In the genomic region with DNA sequence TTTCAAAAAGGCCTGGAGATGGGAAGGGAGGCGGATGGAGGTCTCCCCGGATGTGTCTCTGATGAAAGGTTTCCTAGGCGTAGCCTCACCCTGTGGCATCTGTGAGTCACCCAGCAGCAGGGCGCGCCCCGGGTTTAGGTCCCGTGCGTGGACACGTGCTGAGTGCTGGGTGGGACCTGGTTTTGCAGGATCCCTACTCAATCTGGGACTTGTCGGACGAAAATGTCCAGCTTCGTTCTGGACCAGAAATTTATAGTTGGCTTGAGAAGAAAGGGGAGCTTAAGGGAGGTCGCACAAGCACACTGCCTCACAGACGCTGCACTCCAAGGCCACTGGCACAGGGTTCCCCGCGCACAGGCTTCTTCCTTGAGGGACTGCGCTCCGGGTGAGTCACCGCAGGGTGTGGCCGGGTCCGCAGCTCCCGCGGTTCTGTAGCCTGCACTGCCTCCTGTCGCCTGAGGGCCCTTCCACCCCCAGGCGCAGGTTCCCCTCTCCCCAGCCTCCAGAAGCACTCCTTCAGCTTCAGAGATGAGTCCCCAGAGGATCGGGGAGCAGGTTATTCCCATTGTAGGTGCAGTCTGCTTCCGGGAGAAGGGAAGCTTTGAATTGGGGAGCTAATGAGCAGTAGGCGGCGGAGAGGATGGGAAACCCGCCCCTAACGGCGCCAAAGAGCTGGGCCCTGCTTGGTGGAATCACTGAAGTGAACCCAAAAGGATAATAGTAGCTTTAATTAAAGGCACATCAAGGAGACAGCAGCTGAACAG, we compare ENCODE assay signal across 8 mouse cellular contexts. TPM values are rescaled to one million over a fixed set of nuclear protein-coding genes. Genes with fewer than 3 reads are reported as not detected.
DNase-seq lines count a peak whose midpoint lies in the region; ATAC-seq and TF ChIP-seq lines count a peak whose summit lies in the region.

No protein-coding gene starts in this region.

- intact Hi-C loops in left cerebral cortex, postnatal 25 days (cut with DNase I) = loop anchor here (1.0 to 2.0 kb wide), 3 partner anchors 53 to 283 kb away; partner anchors contain the start of genes Glud1 and Shld2

- peak overlapping the region; percentile 36 for H3K4me3 ChIP-seq in erythroblast, embryonic 14.5 days (replicated peaks)
- H3K4me3 ChIP-seq in hindbrain, postnatal 0 days (ENCODE audit: low read length) = peak overlapping the region; percentile 40

- H3K9me3 ChIP-seq in erythroblast, embryonic 14.5 days (ENCODE audit: control insufficient read depth, low read length) = 0 out of 2 replicates have a peak, but pooled peaks cover 2% of the 10 kb centered on the region
- H3K9me3 ChIP-seq in hindbrain, postnatal 0 days (ENCODE audit: low read length) = no peaks in the 10 kb centered on the region

- peak; percentile 56 for TF ChIP-seq CTCF in hindbrain, postnatal 0 days (IDR thresholded peaks at IDR 0.05; ENCODE audit: low read depth)

- H3K4me1 ChIP-seq in erythroblast, embryonic 14.5 days (ENCODE audit: control insufficient read depth) = peaks cover 8% of the 10 kb centered on the region
- no peaks in the 10 kb centered on the region for H3K4me1 ChIP-seq in hindbrain, postnatal 0 days (ENCODE audit: insufficient read depth, low read length)

- H3K27ac ChIP-seq in hindbrain, postnatal 0 days = peak overlapping the region; percentile 74; the same call in 1 of the 2 replicates

- peak overlapping the region; percentile 65 for H3K4me2 ChIP-seq in hindbrain, postnatal 0 days (ENCODE audit: low read depth, low read length)

- peak overlapping the region; percentile 64 for H3K9ac ChIP-seq in hindbrain, postnatal 0 days (replicated peaks; ENCODE audit: low read length)

- 2% methylated on average over 32 of the region's 32 CpGs for WGBS in hindbrain, postnatal 0 days

- peak; percentile 55 to 65 for DNase-seq in cerebellum, postnatal 36 days
- DNase-seq in gastrocnemius, postnatal 10 days = peak; percentile 68
- peak; percentile 69 for DNase-seq in hindbrain, postnatal 0 days (ENCODE audit: low spot score)
- DNase-seq in left cerebral cortex, postnatal 25 days (ENCODE audit: low spot score in 2 of 2) = peak; percentile 32 to 63
- DNase-seq in right cerebral cortex, postnatal 25 days = peak; percentile 43

- peaks cover 5% of the 10 kb centered on the region; the same call in 1 of the 2 replicates for H3K27me3 ChIP-seq in erythroblast, embryonic 14.5 days (ENCODE audit: control insufficient read depth)
- H3K27me3 ChIP-seq in hindbrain, postnatal 0 days (ENCODE audit: insufficient read depth, low read length) = no peaks in the 10 kb centered on the region

- no peaks in the 10 kb centered on the region for H3K36me3 ChIP-seq in erythroblast, embryonic 14.5 days (ENCODE audit: control insufficient read depth)
- no peaks in the 10 kb centered on the region for H3K36me3 ChIP-seq in hindbrain, postnatal 0 days (ENCODE audit: insufficient read depth, low read length)

- no peak for ATAC-seq in erythroblast, adult 5-6 weeks (replicated peaks; ENCODE audit: low FRiP score, poor library complexity, severe bottlenecking)
- ATAC-seq in hindbrain, postnatal 0 days = peak; percentile 87
- peak; percentile 88 for ATAC-seq in megakaryocyte progenitor cell, adult 5-6 weeks (replicated peaks; ENCODE audit: poor library complexity)

RNA-seq across cellular contexts. Expression of gene Fam25c, which starts 8.4 kb away (rescaled TPM):
- not detected in 2 replicates for polyA plus RNA-seq in erythroblast, embryonic 14.5 days (2012)
- not detected in 2 replicates for total RNA-seq in erythroblast, adult 5-6 weeks (2015; ENCODE audit: low replicate concordance)
- total RNA-seq in erythroblast, adult 5-6 weeks (2017; ENCODE audit: low replicate concordance) = not detected in 2 replicates
- not detected for total RNA-seq in gastrocnemius, postnatal 10 days (2021)
- not detected in 2 replicates for total RNA-seq in hindbrain, postnatal 0 days (2014; rRNA removed)
- polyA plus RNA-seq in hindbrain, postnatal 0 days (2015; fragmentation: Nextera tagmentation; extraction: Ambion mirVana) = not detected in 2 replicates
- total RNA-seq in left cerebral cortex, postnatal 25 days (2021) = not detected
- not detected in 2 replicates for total RNA-seq in megakaryocyte progenitor cell, adult 5-6 weeks (2015)
- total RNA-seq in megakaryocyte progenitor cell, adult 5-6 weeks (2017) = not detected in 2 replicates

RNA-seq across cellular contexts. Expression of gene Sncg, which starts 10.9 kb away (rescaled TPM):
- not detected in 2 replicates for polyA plus RNA-seq in erythroblast, embryonic 14.5 days (2012)
- total RNA-seq in erythroblast, adult 5-6 weeks (2015; ENCODE audit: low replicate concordance) = not detected in 2 replicates
- not detected in 2 replicates for total RNA-seq in erythroblast, adult 5-6 weeks (2017; ENCODE audit: low replicate concordance)
- 10 to 100 TPM; 10.2 to 16.9 TPM for total RNA-seq in gastrocnemius, postnatal 10 days (2021)
- 49.5 and 65.3 TPM in 2 replicates for total RNA-seq in hindbrain, postnatal 0 days (2014; rRNA removed)
- 164 and 165 TPM in 2 replicates for polyA plus RNA-seq in hindbrain, postnatal 0 days (2015; fragmentation: Nextera tagmentation; extraction: Ambion mirVana)
- total RNA-seq in left cerebral cortex, postnatal 25 days (2021) = 1 to 10 TPM; 2.4 to 4.4 TPM
- not detected in 2 replicates for total RNA-seq in megakaryocyte progenitor cell, adult 5-6 weeks (2015)
- not detected in 2 replicates for total RNA-seq in megakaryocyte progenitor cell, adult 5-6 weeks (2017)

RNA-seq across cellular contexts. Expression of gene Mmrn2, which starts 11.6 kb away (rescaled TPM):
- polyA plus RNA-seq in erythroblast, embryonic 14.5 days (2012) = 0.01 TPM in 1 of 2 replicates, not detected in the other
- total RNA-seq in erythroblast, adult 5-6 weeks (2015; ENCODE audit: low replicate concordance) = not detected in 2 replicates
- not detected in 2 replicates for total RNA-seq in erythroblast, adult 5-6 weeks (2017; ENCODE audit: low replicate concordance)
- 10 to 100 TPM; 16.7 to 18.7 TPM for total RNA-seq in gastrocnemius, postnatal 10 days (2021)
- 6.8 and 8.1 TPM in 2 replicates for total RNA-seq in hindbrain, postnatal 0 days (2014; rRNA removed)
- polyA plus RNA-seq in hindbrain, postnatal 0 days (2015; fragmentation: Nextera tagmentation; extraction: Ambion mirVana) = 2.5 and 2.6 TPM in 2 replicates
- total RNA-seq in left cerebral cortex, postnatal 25 days (2021) = 1 to 10 TPM; 3.6 to 4.2 TPM
- not detected in 2 replicates for total RNA-seq in megakaryocyte progenitor cell, adult 5-6 weeks (2015)
- not detected in 2 replicates for total RNA-seq in megakaryocyte progenitor cell, adult 5-6 weeks (2017)

RNA-seq across cellular contexts. Expression of gene Glud1, which starts 53.1 kb away (rescaled TPM):
- polyA plus RNA-seq in erythroblast, embryonic 14.5 days (2012) = 0.44 and 0.87 TPM in 2 replicates
- total RNA-seq in erythroblast, adult 5-6 weeks (2015; ENCODE audit: low replicate concordance) = 35.7 and 65.6 TPM in 2 replicates
- total RNA-seq in erythroblast, adult 5-6 weeks (2017; ENCODE audit: low replicate concordance) = 24.5 and 55.2 TPM in 2 replicates
- total RNA-seq in gastrocnemius, postnatal 10 days (2021) = 100 to 1,000 TPM; 116 to 120 TPM
- total RNA-seq in hindbrain, postnatal 0 days (2014; rRNA removed) = 243 and 272 TPM in 2 replicates
- polyA plus RNA-seq in hindbrain, postnatal 0 days (2015; fragmentation: Nextera tagmentation; extraction: Ambion mirVana) = 143 and 153 TPM in 2 replicates
- 100 to 1,000 TPM; 267 to 275 TPM for total RNA-seq in left cerebral cortex, postnatal 25 days (2021)
- total RNA-seq in megakaryocyte progenitor cell, adult 5-6 weeks (2015) = 182 and 187 TPM in 2 replicates
- 118 and 134 TPM in 2 replicates for total RNA-seq in megakaryocyte progenitor cell, adult 5-6 weeks (2017)

RNA-seq across cellular contexts. Expression of gene Shld2, which starts 53.4 kb away (rescaled TPM):
- 0.01 and 0.03 TPM in 2 replicates for polyA plus RNA-seq in erythroblast, embryonic 14.5 days (2012)
- total RNA-seq in erythroblast, adult 5-6 weeks (2015; ENCODE audit: low replicate concordance) = 3.8 and 5.2 TPM in 2 replicates
- 1.4 and 3.3 TPM in 2 replicates for total RNA-seq in erythroblast, adult 5-6 weeks (2017; ENCODE audit: low replicate concordance)
- 1 to 10 TPM; 7.1 to 8.0 TPM for total RNA-seq in gastrocnemius, postnatal 10 days (2021)
- total RNA-seq in hindbrain, postnatal 0 days (2014; rRNA removed) = 4.0 and 5.8 TPM in 2 replicates
- polyA plus RNA-seq in hindbrain, postnatal 0 days (2015; fragmentation: Nextera tagmentation; extraction: Ambion mirVana) = 9.2 and 11.4 TPM in 2 replicates
- 10 to 100 TPM; 11.9 to 12.5 TPM for total RNA-seq in left cerebral cortex, postnatal 25 days (2021)
- total RNA-seq in megakaryocyte progenitor cell, adult 5-6 weeks (2015) = 7.9 and 13.2 TPM in 2 replicates
- total RNA-seq in megakaryocyte progenitor cell, adult 5-6 weeks (2017) = 13.3 and 14.2 TPM in 2 replicates
